Mouse (Mus musculus) midbrain, postnatal 0 days (tissue): ENCODE measurements at regions not wholly inside any gene's neighbourhood (a gene's known extent, or its start where the extent isn't known, plus 50 kb on each side); places are given as distances from the start of the nearest gene placed in this dataset.
A peak's percentile ranks its signal among the peaks of the same experiment; 100 is the strongest.

ENCODE experiments used
- ATAC-seq: fragments of 200-750 bp; cut with Nextera tagmentation; 2 replicates; pipeline ENCODE4 v1.8.0; 2017; ENCODE audit warnings: moderate number of reproducible peaks, mild to moderate bottlenecking, moderate TSS enrichment, moderate library complexity; ENCODE audit not compliant: low FRiP score
- DNase-seq: peaks from one replicate; pipeline ENCODE4 v3.0.0-alpha.2; 2015; ENCODE audit warnings: low spot score
- H3K27ac ChIP-seq: fragments of 300-500 bp; sonication (generic); 2 replicates; pipeline ENCODE4 v1.5.1; 2014; ENCODE audit warnings: low read depth, mild to moderate bottlenecking, low read length, mixed read lengths
- H3K27me3 ChIP-seq: fragments of 300-500 bp; sonication (generic); 2 replicates; pipeline ENCODE4 v1.6.1; 2014; ENCODE audit warnings: low read length, control low read depth, mixed read lengths; ENCODE audit not compliant: insufficient read depth
- H3K36me3 ChIP-seq: fragments of 300-500 bp; sonication (generic); 2 replicates; pipeline ENCODE4 v1.6.1; 2014; ENCODE audit warnings: low read length, control low read depth, mixed read lengths; ENCODE audit not compliant: insufficient read depth
- H3K4me1 ChIP-seq: fragments of 300-500 bp; sonication (generic); 2 replicates; pipeline ENCODE4 v1.6.1; 2014; ENCODE audit warnings: mild to moderate bottlenecking, control low read depth, antibody characterized with exemption, low read length, mixed read lengths; ENCODE audit not compliant: insufficient read depth
- H3K4me2 ChIP-seq: fragments of 300-500 bp; sonication (generic); 2 replicates; pipeline ENCODE4 v1.6.1; 2014; ENCODE audit warnings: low read depth, mild to moderate bottlenecking, low read length, mixed read lengths; ENCODE audit not compliant: poor library complexity, severe bottlenecking
- H3K4me3 ChIP-seq: fragments of 300-500 bp; sonication (generic); 2 replicates; pipeline ENCODE4 v1.5.1; 2014; ENCODE audit warnings: low read depth, mild to moderate bottlenecking, low read length, moderate library complexity
- H3K9ac ChIP-seq: fragments of 300-500 bp; sonication (generic); replicated peaks from 2 replicates; pipeline ENCODE4 v1.6.1; 2014; ENCODE audit warnings: mild to moderate bottlenecking, low read length, moderate library complexity, mixed read lengths; ENCODE audit not compliant: poor library complexity, severe bottlenecking
- H3K9me3 ChIP-seq: fragments of 300-500 bp; sonication (generic); 2 replicates; pipeline ENCODE4 v1.6.1; 2016; ENCODE audit warnings: low read length, control low read depth
- CTCF ChIP-seq: IDR thresholded peaks from 2 replicates; pipeline ENCODE4 v1.5.1; 2016; ENCODE audit warnings: antibody characterized with exemption, mild to moderate bottlenecking
- WGBS: fragments of 180-500 bp; shearing (Covaris S2); extraction: QIAGEN DNeasy Blood & Tissue Kit; methylation state at CpG from one replicate; pipeline ENCODE4 v1.1.7; 2014; 5-methylcytosine and 5-hydroxymethylcytosine counted together

DNA sequence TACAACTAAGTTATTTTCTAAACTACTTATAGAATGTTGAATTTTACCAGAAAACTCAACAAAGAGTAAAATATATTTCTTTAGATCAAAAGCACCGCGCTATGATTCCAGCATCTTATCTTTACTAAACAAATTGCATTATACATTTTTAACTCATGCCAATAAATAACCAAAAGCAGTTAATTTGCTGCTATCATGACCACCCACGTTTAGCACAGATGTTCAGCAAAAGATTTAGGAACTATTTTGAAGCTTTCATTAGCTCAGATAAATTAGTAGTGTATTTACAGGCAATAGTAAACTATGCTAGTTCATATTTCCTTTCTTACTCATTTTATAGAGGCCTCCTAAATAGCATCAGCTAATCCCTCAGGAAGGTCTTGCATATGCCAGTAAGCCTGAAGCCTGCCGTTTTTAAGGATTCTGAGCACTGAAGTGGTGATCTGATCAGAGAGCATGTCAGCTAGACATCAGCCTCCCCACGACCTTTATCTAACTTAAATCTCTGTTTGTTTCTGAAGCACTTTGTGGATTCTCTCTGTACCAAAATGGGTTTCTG, 176.3 kb upstream of the Itga4 start:
- H3K4me2 ChIP-seq = no peak overlapping the region
- H3K27me3 ChIP-seq = no peaks in the 10 kb centered on the region
- no peak overlapping the region for H3K27ac ChIP-seq
- no peak overlapping the region for H3K9ac ChIP-seq
- TF ChIP-seq CTCF = no peak
- H3K4me1 ChIP-seq = no peaks in the 10 kb centered on the region
- no peaks in the 10 kb centered on the region for H3K9me3 ChIP-seq
- no peak overlapping the region for H3K4me3 ChIP-seq
- ATAC-seq = no peak
- WGBS = 68% methylated on average over 5 of the region's 5 CpGs
- DNase-seq = no peak
- H3K36me3 ChIP-seq = no peaks in the 10 kb centered on the region

DNA sequence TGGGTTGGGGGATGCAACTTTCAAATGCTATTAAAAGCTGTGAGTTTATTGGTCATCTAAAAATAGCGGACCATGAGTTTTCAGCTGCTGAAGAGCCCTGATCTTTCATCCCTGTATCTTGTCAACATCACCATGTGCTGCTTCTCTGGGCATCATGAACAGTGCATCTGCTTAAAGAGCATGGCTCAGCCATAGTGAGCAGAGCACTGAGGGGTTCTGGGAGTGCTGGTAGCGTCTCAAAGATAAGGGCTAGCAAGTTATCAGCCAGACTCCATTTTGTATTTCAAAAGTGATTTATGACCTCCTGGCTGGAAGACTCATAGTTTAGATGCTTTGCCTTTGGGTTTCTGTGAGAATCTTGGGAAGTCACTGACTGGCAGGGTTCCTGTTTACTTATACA, 173.5 kb upstream of the Itga4 start:
- DNase-seq (no peak), ATAC-seq (no peak)
- WGBS = 92% methylated on average over 2 of the region's 2 CpGs
- TF ChIP-seq CTCF = no peak
- no peaks in the 10 kb centered on the region for H3K27me3 ChIP-seq
- H3K36me3 ChIP-seq = no peaks in the 10 kb centered on the region
- no peak overlapping the region for H3K4me3 ChIP-seq
- H3K4me1 ChIP-seq = no peaks in the 10 kb centered on the region
- H3K9ac ChIP-seq = no peak overlapping the region
- H3K4me2 ChIP-seq = no peak overlapping the region
- no peak overlapping the region for H3K27ac ChIP-seq
- H3K9me3 ChIP-seq = no peaks in the 10 kb centered on the region

- Histone ChIP-seq H3K4me3 (no peak overlapping the region), H3K4me1 (no peaks in the 10 kb centered on the region), H3K9me3 (no peaks in the 10 kb centered on the region), H3K4me2 (no peak overlapping the region), H3K27ac (no peak overlapping the region), H3K9ac (no peak overlapping the region), H3K36me3 (no peaks in the 10 kb centered on the region), H3K27me3 (no peaks in the 10 kb centered on the region)
- ATAC-seq (no peak), DNase-seq (no peak)
- no peak for TF ChIP-seq CTCF
- WGBS = 96% methylated on average over 4 of the region's 4 CpGs
Measured at GRCm38 (mm10) chr2:79086280-79086679, 168.9 kb upstream of the Itga4 start.

- ATAC-seq (no peak), DNase-seq (peak; percentile 17)
- H3K4me2 ChIP-seq = no peak overlapping the region
- no peak overlapping the region for H3K27ac ChIP-seq
- no peaks in the 10 kb centered on the region for H3K36me3 ChIP-seq
- no peak overlapping the region for H3K9ac ChIP-seq
- H3K4me1 ChIP-seq = no peaks in the 10 kb centered on the region
- 74% methylated on average over 9 of the region's 9 CpGs for WGBS
- H3K9me3 ChIP-seq = no peaks in the 10 kb centered on the region
- no peak overlapping the region for H3K4me3 ChIP-seq
- no peak for TF ChIP-seq CTCF
- no peaks in the 10 kb centered on the region for H3K27me3 ChIP-seq
Measured at GRCm38 (mm10) chr2:79086857-79087578, 168.2 kb upstream of the Itga4 start.

DNA sequence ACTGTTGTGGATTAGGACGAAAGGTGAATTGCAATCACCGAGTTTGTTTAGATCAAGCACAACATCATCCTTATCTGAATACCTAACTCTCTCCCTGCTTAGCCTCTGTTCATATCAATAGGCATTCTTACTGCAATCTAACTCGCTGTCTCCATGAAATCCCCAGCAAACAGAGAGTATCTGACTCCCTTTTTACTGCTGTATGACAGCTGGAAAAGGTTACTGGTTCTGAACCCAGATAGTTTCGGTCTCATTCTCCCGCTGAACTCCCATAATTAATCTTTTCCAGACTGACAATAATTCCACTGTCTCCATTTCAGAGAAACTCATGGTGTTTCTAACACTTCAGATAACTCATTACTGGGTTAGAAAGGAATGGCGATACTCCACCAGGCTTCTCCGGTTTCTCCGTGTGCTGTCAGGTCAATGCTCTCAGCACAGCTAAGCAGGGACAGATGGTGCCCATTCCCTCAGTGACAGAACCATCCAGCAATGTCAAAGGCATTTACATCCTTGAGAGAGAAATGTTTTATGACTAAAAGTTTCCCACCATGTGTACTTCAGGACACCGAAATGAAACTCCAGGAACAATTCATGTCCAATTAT, 167.5 kb upstream of the Itga4 start:
- TF ChIP-seq CTCF = no peak
- Histone ChIP-seq H3K27ac (no peak overlapping the region), H3K36me3 (no peaks in the 10 kb centered on the region), H3K27me3 (no peaks in the 10 kb centered on the region), H3K4me2 (no peak overlapping the region), H3K9me3 (no peaks in the 10 kb centered on the region), H3K4me3 (no peak overlapping the region), H3K9ac (no peak overlapping the region), H3K4me1 (no peaks in the 10 kb centered on the region)
- WGBS = 81% methylated on average over 9 of the region's 9 CpGs
- DNase-seq (peak; percentile 48), ATAC-seq (no peak)

DNA sequence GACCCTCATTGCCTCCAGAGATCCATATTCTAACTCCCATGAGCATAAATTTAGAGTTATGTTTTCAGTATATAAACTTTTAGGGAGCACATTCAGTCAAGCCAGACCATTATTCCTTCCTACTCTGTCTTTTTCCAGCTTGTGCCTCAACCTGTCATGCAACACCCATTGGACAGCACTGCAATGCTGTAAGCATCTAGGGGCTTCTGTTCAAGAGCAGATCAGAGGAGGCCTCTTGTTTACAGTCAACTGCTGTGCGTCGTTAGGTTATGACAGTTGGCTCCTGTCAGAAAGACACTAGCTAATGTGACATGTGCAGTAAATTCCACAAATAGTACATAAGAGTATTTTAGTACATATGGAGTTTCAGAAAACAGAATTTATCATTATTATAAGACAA, 165.0 kb upstream of the Itga4 start:
- H3K9me3 ChIP-seq = no peaks in the 10 kb centered on the region
- no peaks in the 10 kb centered on the region for H3K4me1 ChIP-seq
- no peaks in the 10 kb centered on the region for H3K27me3 ChIP-seq
- WGBS = 98% methylated on average over 2 of the region's 2 CpGs
- no peak overlapping the region for H3K4me3 ChIP-seq
- no peak for TF ChIP-seq CTCF
- no peaks in the 10 kb centered on the region for H3K36me3 ChIP-seq
- ATAC-seq (no peak), DNase-seq (no peak)
- no peak overlapping the region for H3K9ac ChIP-seq
- no peak overlapping the region for H3K27ac ChIP-seq
- no peak overlapping the region for H3K4me2 ChIP-seq
